Mouse (Mus musculus): Measurements from ENCODE around the gene Ddx56. TPM values are rescaled to one million over a fixed set of nuclear protein-coding genes. Genes with fewer than 3 reads are reported as not detected.
A peak's percentile ranks its signal among the peaks of the same experiment; 100 is the strongest.

Ddx56 gene
- total and polyA plus RNA-seq, 3 experiments = 163 to 274 (median 200) TPM

GRCm38 (mm10) chr11:6261434-6262082 is 6.0 kb downstream of the Ddx56 start:
- no peak overlapping the region for H3K9ac ChIP-seq (ENCODE audit: insufficient read depth, low read depth)
- no peaks in the 10 kb centered on the region for H3K27me3 ChIP-seq (replicated peaks)
- no peak overlapping the region for H3K4me3 ChIP-seq (replicated peaks in 1 of 3; ENCODE audit: low read depth in 2 of 3, low read length in 2 of 3, poor library complexity in 1 of 3)
- H3K9me3 ChIP-seq (replicated peaks; ENCODE audit: low read length) = no peaks in the 10 kb centered on the region
- dilution Hi-C loops (cut with MboI; ENCODE audit: extremely low pct_ligation_motif_present, extremely low pct_unique_long_range_greater_than_20kb, low sequenced_read_pairs) (no loop called here), in situ Hi-C loops (cut with MboI; ENCODE audit: low pct_ligation_motif_present, low pct_unique_long_range_greater_than_20kb, low sequenced_read_pairs) (loop anchor here (10.0 kb wide), 1 partner anchor 207 kb away; no protein-coding TSS in a partner anchor)
- no peak overlapping the region for H3K4me2 ChIP-seq (ENCODE audit: insufficient read depth, low read depth, poor library complexity, severe bottlenecking)
- peaks cover 9% of the 10 kb centered on the region for H3K79me2 ChIP-seq (replicated peaks; ENCODE audit: control insufficient read depth, extremely low read depth, insufficient read depth, poor library complexity, severe bottlenecking)
- H3K27ac ChIP-seq (ENCODE audit: insufficient read depth, low read depth) = no peak overlapping the region
- peaks cover 0 to 30% of the 10 kb centered on the region in 2 experiments; a peak in 2 of 4 replicates for H3K4me1 ChIP-seq (ENCODE audit: control insufficient read depth in 1 of 2, insufficient read depth in 2 of 2)
- DNase-seq (ENCODE audit: extremely low read depth) = peak; percentile 88
- no peak for TF ChIP-seq POLR2A (IDR thresholded peaks at IDR 0.05; ENCODE audit: low read depth, low read length)
- TF ChIP-seq RAD21 (IDR thresholded peaks at IDR 0.05; ENCODE audit: low read depth, low read length) = peak; percentile 65
- TF ChIP-seq CTCF (conservative IDR thresholded peaks at IDR 0.05 in 1 of 2, IDR thresholded peaks at IDR 0.05 in 1 of 2; ENCODE audit: low read depth in 2 of 2, low read length in 2 of 2) = peak; percentile 89 to 100
- peak; percentile 83 for TF ChIP-seq SMC3 (IDR thresholded peaks at IDR 0.05; ENCODE audit: low read depth, low read length)
- TF ChIP-seq CHD2 (IDR thresholded peaks at IDR 0.05; ENCODE audit: low read length) = 0 out of 2 replicates have a peak, but pooled peaks have one; percentile 23
- TF ChIP-seq ZNF384 (IDR thresholded peaks at IDR 0.05; ENCODE audit: low read depth, low read length) = no peak
- peak; percentile 60; the same call in 1 of the 2 replicates for TF ChIP-seq MYC (IDR thresholded peaks at IDR 0.05; ENCODE audit: low read depth, low read length)
- no peak for TF ChIP-seq MXI1 (IDR thresholded peaks at IDR 0.05; ENCODE audit: low read depth, low read length)
- 0 out of 2 replicates have a peak, but pooled peaks have one; percentile 13 for TF ChIP-seq MAX (IDR thresholded peaks at IDR 0.05; ENCODE audit: low read length)
- peak; percentile 31; the same call in 1 of the 2 replicates for TF ChIP-seq NELFE (IDR thresholded peaks at IDR 0.05; ENCODE audit: low read depth, low read length)
- peaks cover 75 to 99% of the 10 kb centered on the region in 2 experiments for H3K36me3 ChIP-seq (replicated peaks in 1 of 2; ENCODE audit: control insufficient read depth in 1 of 2, insufficient read depth in 1 of 2, low read length in 1 of 2)

DNA sequence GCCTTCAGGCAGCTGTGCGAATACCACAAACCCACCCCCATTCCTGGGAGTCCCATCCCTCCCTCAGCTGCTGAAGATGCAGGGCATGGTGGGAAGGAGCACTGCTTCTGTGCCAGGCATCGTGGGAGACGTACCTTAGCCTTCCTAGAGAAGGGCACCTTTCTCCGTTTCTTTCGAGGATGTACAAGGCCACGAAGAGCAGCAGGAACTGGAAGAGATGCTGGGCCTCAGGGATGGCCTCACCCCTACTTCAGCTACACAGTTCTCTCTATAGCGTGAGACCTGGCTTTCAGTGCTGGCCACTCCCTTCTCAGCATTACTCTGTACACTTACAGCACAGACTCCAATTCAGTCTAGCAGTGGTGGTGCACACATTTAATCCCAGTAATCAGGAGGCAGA is 8.2 kb downstream of the Ddx56 start:
- no peak for DNase-seq (ENCODE audit: extremely low read depth)
- Histone ChIP-seq H3K4me1 (ENCODE audit: control insufficient read depth in 1 of 2, insufficient read depth in 2 of 2) (peaks cover 0 to 9% of the 10 kb centered on the region in 2 experiments; a peak in 1 of 4 replicates), H3K27me3 (replicated peaks) (no peaks in the 10 kb centered on the region), H3K4me2 (ENCODE audit: insufficient read depth, low read depth, poor library complexity, severe bottlenecking) (no peak overlapping the region), H3K27ac (ENCODE audit: insufficient read depth, low read depth) (no peak overlapping the region), H3K79me2 (replicated peaks; ENCODE audit: control insufficient read depth, extremely low read depth, insufficient read depth, poor library complexity, severe bottlenecking) (no peaks in the 10 kb centered on the region), H3K36me3 (replicated peaks in 1 of 2; ENCODE audit: control insufficient read depth in 1 of 2, insufficient read depth in 1 of 2, low read length in 1 of 2) (peaks cover 59 to 81% of the 10 kb centered on the region in 2 experiments), H3K4me3 (replicated peaks in 1 of 3; ENCODE audit: low read depth in 2 of 3, low read length in 2 of 3, poor library complexity in 1 of 3) (no peak overlapping the region), H3K9me3 (replicated peaks; ENCODE audit: low read length) (no peaks in the 10 kb centered on the region), H3K9ac (ENCODE audit: insufficient read depth, low read depth) (no peak overlapping the region)
- in situ Hi-C loops (cut with MboI; ENCODE audit: low pct_ligation_motif_present, low pct_unique_long_range_greater_than_20kb, low sequenced_read_pairs) = no loop called here
- TF ChIP-seq CTCF (conservative IDR thresholded peaks at IDR 0.05 in 1 of 2, IDR thresholded peaks at IDR 0.05 in 1 of 2; ENCODE audit: low read depth in 2 of 2, low read length in 2 of 2) (no peak), USF1 (IDR thresholded peaks at IDR 0.05; ENCODE audit: low read depth, low read length) (no peak), ETS1 (conservative IDR thresholded peaks at IDR 0.05; ENCODE audit: low read depth, low read length) (no peak), SMC3 (IDR thresholded peaks at IDR 0.05; ENCODE audit: low read depth, low read length) (no peak), ZC3H11A (IDR thresholded peaks at IDR 0.05; ENCODE audit: low read depth, low read length) (no peak)
- dilution Hi-C loops (cut with MboI; ENCODE audit: extremely low pct_ligation_motif_present, extremely low pct_unique_long_range_greater_than_20kb, low sequenced_read_pairs) = no loop called here

Data from CH12.LX (cell line).